Mouse (Mus musculus): ENCODE results near the gene Gm960. TPM values are rescaled to one million over a fixed set of nuclear protein-coding genes. Genes with fewer than 3 reads are reported as not detected.

Gene Gm960
- total and polyA plus RNA-seq, 2 experiments, result 0.09 to 0.61 TPM

- Histone ChIP-seq H3K4me1 (ENCODE audit: control insufficient read depth, insufficient read depth, low read length) (peaks cover 22% of the 10 kb centered on the region), H3K79me2 (ENCODE audit: control insufficient read depth, insufficient read depth, low read length) (peaks cover 9% of the 10 kb centered on the region; the same call in 1 of the 2 replicates), H3K27me3 (ENCODE audit: control insufficient read depth, insufficient read depth, low read length) (no peaks in the 10 kb centered on the region), H3K9ac (ENCODE audit: low read depth, low read length) (no peak overlapping the region), H3K27ac (replicated peaks; ENCODE audit: insufficient read depth, low read depth, low read length) (peak overlapping the region; percentile 97), H3K36me3 (ENCODE audit: control insufficient read depth, insufficient read depth, low read length) (peaks cover 4% of the 10 kb centered on the region; the same call in 1 of the 2 replicates), H3K4me3 (ENCODE audit: insufficient read depth, low read depth, low read length) (peak overlapping the region; percentile 32; the same call in 1 of the 2 replicates)
- TF ChIP-seq CTCF (IDR thresholded peaks at IDR 0.05; ENCODE audit: low read depth, low read length) (no peak), POLR2A (IDR thresholded peaks at IDR 0.05; ENCODE audit: extremely low read depth, insufficient read depth, low read length) (no peak)
- peak; percentile 97 for DNase-seq (ENCODE audit: extremely low read depth, low read depth, low spot score)
- WGBS, result 23% methylated on average over 2 of the region's 2 CpGs
These were observed 18.8 kb upstream of the Gm960 start for GRCm38 (mm10) chr19:4717281-4717680.

GRCm38 (mm10) chr19:4716756-4717155, 18.3 kb upstream of the Gm960 start:
- H3K4me1 ChIP-seq (ENCODE audit: control insufficient read depth, insufficient read depth, low read length), result peaks cover 19% of the 10 kb centered on the region
- 86% methylated on average over 14 of the region's 14 CpGs for WGBS
- peaks cover 4% of the 10 kb centered on the region; the same call in 1 of the 2 replicates for H3K36me3 ChIP-seq (ENCODE audit: control insufficient read depth, insufficient read depth, low read length)
- TF ChIP-seq POLR2A (IDR thresholded peaks at IDR 0.05; ENCODE audit: extremely low read depth, insufficient read depth, low read length) (no peak), CTCF (IDR thresholded peaks at IDR 0.05; ENCODE audit: low read depth, low read length) (no peak)
- peak overlapping the region; percentile 97 for H3K27ac ChIP-seq (replicated peaks; ENCODE audit: insufficient read depth, low read depth, low read length)
- peak overlapping the region; percentile 38; the same call in 1 of the 2 replicates for H3K9ac ChIP-seq (ENCODE audit: low read depth, low read length)
- peak; percentile 50 for DNase-seq (ENCODE audit: extremely low read depth, low read depth, low spot score)
- peaks cover 7% of the 10 kb centered on the region; the same call in 1 of the 2 replicates for H3K79me2 ChIP-seq (ENCODE audit: control insufficient read depth, insufficient read depth, low read length)
- no peaks in the 10 kb centered on the region for H3K27me3 ChIP-seq (ENCODE audit: control insufficient read depth, insufficient read depth, low read length)
- peak overlapping the region; percentile 32; the same call in 1 of the 2 replicates for H3K4me3 ChIP-seq (ENCODE audit: insufficient read depth, low read depth, low read length)

- TF ChIP-seq CTCF (IDR thresholded peaks at IDR 0.05; ENCODE audit: low read depth, low read length), result no peak
- TF ChIP-seq POLR2A (IDR thresholded peaks at IDR 0.05; ENCODE audit: extremely low read depth, insufficient read depth, low read length), result no peak
- H3K36me3 ChIP-seq (ENCODE audit: control insufficient read depth, insufficient read depth, low read length), result peaks cover 4% of the 10 kb centered on the region; the same call in 1 of the 2 replicates
- no peak for DNase-seq (ENCODE audit: extremely low read depth, low read depth, low spot score)
- 90% methylated on average over 3 of the region's 3 CpGs for WGBS
- H3K4me3 ChIP-seq (ENCODE audit: insufficient read depth, low read depth, low read length), result no peak overlapping the region
- H3K79me2 ChIP-seq (ENCODE audit: control insufficient read depth, insufficient read depth, low read length), result peaks cover 7% of the 10 kb centered on the region; the same call in 1 of the 2 replicates
- H3K27ac ChIP-seq (replicated peaks; ENCODE audit: insufficient read depth, low read depth, low read length), result no peak overlapping the region
- H3K4me1 ChIP-seq (ENCODE audit: control insufficient read depth, insufficient read depth, low read length), result peaks cover 19% of the 10 kb centered on the region
- no peaks in the 10 kb centered on the region for H3K27me3 ChIP-seq (ENCODE audit: control insufficient read depth, insufficient read depth, low read length)
- H3K9ac ChIP-seq (ENCODE audit: low read depth, low read length), result no peak overlapping the region
These were observed 15.4 kb upstream of the Gm960 start for GRCm38 (mm10) chr19:4713886-4714285.

GRCm38 (mm10) chr19:4712781-4713526, 14.5 kb upstream of the Gm960 start:
- DNase-seq (ENCODE audit: extremely low read depth, low read depth, low spot score), result no peak
- Histone ChIP-seq H3K79me2 (ENCODE audit: control insufficient read depth, insufficient read depth, low read length) (peaks cover 7% of the 10 kb centered on the region; the same call in 1 of the 2 replicates), H3K27ac (replicated peaks; ENCODE audit: insufficient read depth, low read depth, low read length) (no peak overlapping the region), H3K4me3 (ENCODE audit: insufficient read depth, low read depth, low read length) (no peak overlapping the region), H3K36me3 (ENCODE audit: control insufficient read depth, insufficient read depth, low read length) (peaks cover 4% of the 10 kb centered on the region; the same call in 1 of the 2 replicates), H3K27me3 (ENCODE audit: control insufficient read depth, insufficient read depth, low read length) (no peaks in the 10 kb centered on the region), H3K9ac (ENCODE audit: low read depth, low read length) (no peak overlapping the region), H3K4me1 (ENCODE audit: control insufficient read depth, insufficient read depth, low read length) (peaks cover 16% of the 10 kb centered on the region)
- TF ChIP-seq POLR2A (IDR thresholded peaks at IDR 0.05; ENCODE audit: extremely low read depth, insufficient read depth, low read length), result no peak
- TF ChIP-seq CTCF (IDR thresholded peaks at IDR 0.05; ENCODE audit: low read depth, low read length), result no peak
- WGBS, result 66% methylated on average over 13 of the region's 13 CpGs

- Histone ChIP-seq H3K4me1 (ENCODE audit: control insufficient read depth, insufficient read depth, low read length) (peaks cover 9% of the 10 kb centered on the region), H3K79me2 (ENCODE audit: control insufficient read depth, insufficient read depth, low read length) (peaks cover 3% of the 10 kb centered on the region; the same call in 1 of the 2 replicates), H3K4me3 (ENCODE audit: insufficient read depth, low read depth, low read length) (peak overlapping the region; percentile 43; the same call in 1 of the 2 replicates), H3K9ac (ENCODE audit: low read depth, low read length) (peak overlapping the region; percentile 87), H3K27me3 (ENCODE audit: control insufficient read depth, insufficient read depth, low read length) (no peaks in the 10 kb centered on the region), H3K27ac (replicated peaks; ENCODE audit: insufficient read depth, low read depth, low read length) (no peak overlapping the region), H3K36me3 (ENCODE audit: control insufficient read depth, insufficient read depth, low read length) (peaks cover 4% of the 10 kb centered on the region; the same call in 1 of the 2 replicates)
- WGBS, result 6% methylated on average over 59 of the region's 60 CpGs
- TF ChIP-seq POLR2A (IDR thresholded peaks at IDR 0.05; ENCODE audit: extremely low read depth, insufficient read depth, low read length) (no peak), CTCF (IDR thresholded peaks at IDR 0.05; ENCODE audit: low read depth, low read length) (no peak)
- no peak for DNase-seq (ENCODE audit: extremely low read depth, low read depth, low spot score)
These were observed 13.8 kb upstream of the Gm960 start for GRCm38 (mm10) chr19:4712156-4712780.
